Mouse (Mus musculus) midbrain, embryonic 14.5 days (tissue): ENCODE results near the gene C1qtnf12. TPM values are rescaled to one million over a fixed set of nuclear protein-coding genes. Genes with fewer than 3 reads are reported as not detected.

Source experiments
- ATAC-seq: fragments of 200-750 bp; cut with Nextera tagmentation; 2 replicates; pipeline ENCODE4 v1.8.0; 2017; ENCODE audit warnings: moderate number of reproducible peaks, moderate library complexity; ENCODE audit not compliant: low FRiP score, low TSS enrichment
- DNase-seq: peaks from one replicate; pipeline ENCODE4 v3.0.0-alpha.2; 2015
- H3K27ac ChIP-seq: fragments of 300-500 bp; sonication (generic); replicated peaks from 2 replicates; pipeline ENCODE4 v1.5.1; 2014; ENCODE audit warnings: mild to moderate bottlenecking, low read depth, low read length, moderate library complexity
- H3K27me3 ChIP-seq: fragments of 300-500 bp; sonication (generic); 2 replicates; pipeline ENCODE4 v1.6.1; 2014; ENCODE audit warnings: low read length, control low read depth, mixed read lengths; ENCODE audit not compliant: control insufficient read depth, insufficient read depth
- H3K36me3 ChIP-seq: fragments of 300-500 bp; sonication (generic); 2 replicates; pipeline ENCODE4 v1.6.1; 2014; ENCODE audit warnings: low read length, control low read depth; ENCODE audit not compliant: control insufficient read depth, insufficient read depth
- H3K4me1 ChIP-seq: fragments of 300-500 bp; sonication (generic); 2 replicates; pipeline ENCODE4 v1.6.1; 2014; ENCODE audit warnings: mild to moderate bottlenecking, antibody characterized with exemption, low read length, control low read depth; ENCODE audit not compliant: control insufficient read depth, insufficient read depth
- H3K4me2 ChIP-seq: fragments of 300-500 bp; sonication (generic); 2 replicates; pipeline ENCODE4 v1.6.1; 2014; ENCODE audit warnings: mild to moderate bottlenecking, low read length, moderate library complexity
- H3K4me3 ChIP-seq: fragments of 300-500 bp; sonication (generic); replicated peaks from 2 replicates; pipeline ENCODE4 v1.5.1; 2014; ENCODE audit warnings: low read depth, low read length
- H3K9ac ChIP-seq: fragments of 300-500 bp; sonication (generic); replicated peaks from 2 replicates; pipeline ENCODE4 v1.6.1; 2014; ENCODE audit warnings: mild to moderate bottlenecking, low read length, moderate library complexity
- H3K9me3 ChIP-seq: fragments of 300-500 bp; sonication (generic); 2 replicates; pipeline ENCODE4 v1.6.1; 2016; ENCODE audit warnings: low read length, control low read depth, mixed read lengths; ENCODE audit not compliant: control insufficient read depth
- WGBS: fragments of 180-500 bp; shearing (Covaris S2); extraction: QIAGEN DNeasy Blood & Tissue Kit; methylation state at CpG from one replicate; pipeline ENCODE4 v1.1.7; 2014; 5-methylcytosine and 5-hydroxymethylcytosine counted together
- polyA plus RNA-seq: library from polyadenylated mRNA; unstranded; fragments of >200 nt; fragmentation: Nextera tagmentation; extraction: Ambion mirVana; gene quantifications from 2 replicates; pipeline ENCODE4 v1.2.1, GENCODE M21; 2014

Gene C1qtnf12
- polyA plus RNA-seq, 1 experiment from 2014 or later = 8.3 TPM

GRCm38 (mm10) chr4:155991211-155991907 lies 29.2 kb downstream of the C1qtnf12 start:
- 87% methylated on average over 22 of the region's 22 CpGs for WGBS
- ATAC-seq = no peak

DNA sequence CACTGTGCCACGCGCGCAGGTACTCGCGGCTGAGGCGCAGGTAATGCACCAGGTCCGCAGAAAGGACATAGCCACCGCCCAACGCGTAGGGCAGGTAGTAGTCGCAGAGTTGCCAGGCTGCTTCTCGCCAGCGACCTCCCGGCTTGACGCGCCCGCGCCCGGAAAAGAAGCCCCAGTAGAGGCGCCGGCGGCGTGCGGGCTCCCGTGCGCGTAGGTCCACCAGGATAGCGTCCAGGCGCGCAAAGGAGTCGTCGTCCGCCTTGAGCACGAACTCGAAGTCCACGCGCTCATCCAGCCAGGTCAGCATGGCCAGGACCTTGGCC lies 29.8 kb downstream of the C1qtnf12 start:
- Histone ChIP-seq H3K27ac (peak overlapping the region; percentile 94), H3K36me3 (peaks cover 11% of the 10 kb centered on the region), H3K4me1 (peaks cover 24% of the 10 kb centered on the region), H3K27me3 (no peaks in the 10 kb centered on the region), H3K4me3 (peak overlapping the region; percentile 80), H3K9ac (peak overlapping the region; percentile 68), H3K9me3 (no peaks in the 10 kb centered on the region), H3K4me2 (peak overlapping the region; percentile 97)
- DNase-seq (no peak), ATAC-seq (peak; percentile 25; the same call in 1 of the 2 replicates)
- WGBS = 31% methylated on average over 37 of the region's 37 CpGs

More at GRCm38 (mm10) chr4:155991211-155991907, 29.2 kb downstream of the C1qtnf12 start:
- peak overlapping the region; percentile 80 for H3K4me3 ChIP-seq
- peak overlapping the region; percentile 94 for H3K27ac ChIP-seq
- H3K9ac ChIP-seq = peak overlapping the region; percentile 68
- peaks cover 6% of the 10 kb centered on the region for H3K36me3 ChIP-seq
- peaks cover 24% of the 10 kb centered on the region for H3K4me1 ChIP-seq
- H3K4me2 ChIP-seq = peak overlapping the region; percentile 97
- H3K27me3 ChIP-seq = no peaks in the 10 kb centered on the region
- DNase-seq = no peak
- H3K9me3 ChIP-seq = no peaks in the 10 kb centered on the region

DNA sequence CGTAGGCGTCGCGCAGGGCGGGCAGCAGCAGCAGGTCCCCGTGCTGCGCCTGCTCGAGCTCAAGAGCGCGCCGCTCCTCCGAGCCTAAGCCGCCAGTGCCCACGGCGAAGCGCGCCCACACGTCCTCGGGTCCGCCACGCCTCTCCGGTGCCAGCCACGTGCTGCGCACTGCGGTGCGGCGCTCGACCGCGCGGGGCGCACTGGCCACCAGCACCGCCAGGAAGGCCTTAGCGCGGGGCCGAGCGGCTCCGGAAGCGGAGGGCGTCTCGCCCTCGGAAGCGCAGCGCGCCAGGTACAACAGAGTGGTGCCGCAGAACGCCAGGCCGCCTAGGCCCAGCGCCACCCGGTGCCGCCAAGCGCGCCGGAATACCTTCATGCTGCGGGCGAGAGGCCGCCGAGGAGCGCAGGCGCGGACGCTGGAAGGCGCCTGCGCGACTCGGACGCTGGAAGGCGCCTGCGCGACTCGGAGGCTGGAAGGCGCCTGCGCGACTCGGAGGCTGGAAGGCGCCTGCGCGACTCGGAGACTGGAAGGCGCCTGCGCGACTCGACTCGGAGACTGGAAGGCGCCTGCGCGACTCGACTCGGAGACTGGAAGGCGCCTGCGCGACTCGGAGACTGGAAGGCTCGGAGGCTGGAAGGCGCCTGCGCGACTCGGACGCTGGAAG lies 30.3 kb downstream of the C1qtnf12 start, which contains the start of the genes B3galt6 and Sdf4:
Gene B3galt6, minus strand, starts transcription at position 409 of the 665 bp plus-strand sequence.
Gene Sdf4, plus strand, starts transcription at position 632 of the 665 bp plus-strand sequence.
- H3K9me3 ChIP-seq = no peaks in the 10 kb centered on the region
- peak within 1 kb of the TSS; percentile 76 for H3K9ac ChIP-seq
- WGBS = under 1% methylated on average over 98 of the region's 99 CpGs
- peaks cover 16% of the 10 kb centered on the region for H3K36me3 ChIP-seq
- H3K4me1 ChIP-seq = peaks cover 24% of the 10 kb centered on the region
- ATAC-seq (peak; percentile 88), DNase-seq (peak; percentile 95)
- peak within 1 kb of the TSS; percentile 80 for H3K4me3 ChIP-seq
- peak within 1 kb of the TSS; percentile 97 for H3K4me2 ChIP-seq
- no peaks in the 10 kb centered on the region for H3K27me3 ChIP-seq
- H3K27ac ChIP-seq = peak within 1 kb of the TSS; percentile 94

DNA sequence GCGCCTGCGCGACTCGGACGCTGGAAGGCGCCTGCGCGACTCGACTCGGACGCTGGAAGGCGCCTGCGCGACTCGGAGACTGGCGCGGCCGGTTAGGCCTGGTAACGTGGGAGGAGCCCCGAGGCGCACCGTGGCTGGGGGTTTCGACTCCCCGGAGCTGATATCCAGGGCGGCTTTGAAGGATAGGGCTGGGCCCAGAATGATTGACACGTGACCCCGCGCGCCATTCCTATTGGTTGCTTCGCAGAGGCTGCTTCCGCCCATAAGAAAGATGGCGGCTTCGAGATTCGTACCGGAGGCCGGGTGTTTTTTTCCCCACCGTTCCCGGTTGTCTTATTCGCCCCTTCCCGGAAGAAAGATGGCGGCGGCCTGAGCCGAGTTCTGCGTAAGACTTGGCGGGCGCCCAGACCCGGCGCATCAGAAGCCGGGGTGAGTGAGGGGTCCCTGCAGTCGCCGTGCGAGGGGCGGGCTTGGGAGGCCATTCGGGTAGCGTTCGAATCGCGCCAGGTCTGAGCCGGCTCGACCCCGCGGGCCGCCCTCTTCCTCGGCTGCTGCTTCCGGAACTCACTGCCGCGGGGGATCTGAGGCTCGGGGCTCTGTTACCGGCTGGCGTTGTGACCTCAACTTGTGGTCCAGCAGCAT lies 30.9 kb downstream of the C1qtnf12 start:
- H3K4me2 ChIP-seq = peak overlapping the region; percentile 64
- no peaks in the 10 kb centered on the region for H3K27me3 ChIP-seq
- H3K27ac ChIP-seq = peak overlapping the region; percentile 94
- WGBS = under 1% methylated on average over 70 of the region's 70 CpGs
- peak; percentile 86 for ATAC-seq
- peaks cover 23% of the 10 kb centered on the region for H3K36me3 ChIP-seq
- peak; percentile 98 for DNase-seq
- H3K9me3 ChIP-seq = no peaks in the 10 kb centered on the region
- H3K4me3 ChIP-seq = peak overlapping the region; percentile 80
- peak overlapping the region; percentile 76 for H3K9ac ChIP-seq
- peaks cover 24% of the 10 kb centered on the region for H3K4me1 ChIP-seq

DNA sequence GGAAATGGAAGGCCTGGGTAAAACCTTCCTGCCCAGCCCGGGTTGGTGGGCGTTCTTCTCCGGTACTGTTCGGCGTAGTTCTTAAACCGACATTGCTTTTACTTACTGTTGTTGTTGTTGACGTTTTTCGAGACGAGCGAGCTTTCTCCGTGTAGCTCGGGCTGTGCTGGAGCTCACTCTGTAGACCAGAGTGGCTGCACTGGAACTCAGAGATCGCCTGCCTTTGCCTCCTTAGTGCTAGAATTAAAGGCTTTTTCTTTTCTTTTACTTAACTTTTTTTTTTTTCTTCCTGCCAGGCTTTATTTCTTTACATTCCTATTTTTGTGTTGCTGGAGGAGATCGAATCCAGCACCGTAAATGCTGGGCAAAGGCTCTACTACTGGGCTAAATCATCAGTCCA lies 31.5 kb downstream of the C1qtnf12 start:
- DNase-seq (no peak), ATAC-seq (no peak)
- 6% methylated on average over 15 of the region's 15 CpGs for WGBS
- no peaks in the 10 kb centered on the region for H3K9me3 ChIP-seq
- H3K36me3 ChIP-seq = peaks cover 29% of the 10 kb centered on the region
- peak overlapping the region; percentile 64 for H3K4me2 ChIP-seq
- peak overlapping the region; percentile 80 for H3K4me3 ChIP-seq
- H3K4me1 ChIP-seq = peaks cover 24% of the 10 kb centered on the region
- peak overlapping the region; percentile 76 for H3K9ac ChIP-seq
- H3K27me3 ChIP-seq = no peaks in the 10 kb centered on the region
- H3K27ac ChIP-seq = peak overlapping the region; percentile 94

- H3K9me3 ChIP-seq = no peaks in the 10 kb centered on the region
- H3K27ac ChIP-seq = no peak overlapping the region
- ATAC-seq (no peak), DNase-seq (no peak)
- no peak overlapping the region for H3K9ac ChIP-seq
- 96% methylated on average over 3 of the region's 3 CpGs for WGBS
- peaks cover 89% of the 10 kb centered on the region for H3K36me3 ChIP-seq
- no peak overlapping the region for H3K4me2 ChIP-seq
- no peaks in the 10 kb centered on the region for H3K27me3 ChIP-seq
- H3K4me3 ChIP-seq = no peak overlapping the region
- H3K4me1 ChIP-seq = no peaks in the 10 kb centered on the region
Observed at GRCm38 (mm10) chr4:156004109-156004508, 42.0 kb downstream of the C1qtnf12 start.

GRCm38 (mm10) chr4:156008369-156008768 lies 46.3 kb downstream of the C1qtnf12 start:
- no peaks in the 10 kb centered on the region for H3K27me3 ChIP-seq
- ATAC-seq (no peak), DNase-seq (no peak)
- H3K36me3 ChIP-seq = peaks cover 89% of the 10 kb centered on the region
- H3K27ac ChIP-seq = no peak overlapping the region
- H3K4me2 ChIP-seq = no peak overlapping the region
- no peak overlapping the region for H3K9ac ChIP-seq
- no peaks in the 10 kb centered on the region for H3K9me3 ChIP-seq
- 93% methylated on average over 4 of the region's 4 CpGs for WGBS
- H3K4me3 ChIP-seq = no peak overlapping the region
- no peaks in the 10 kb centered on the region for H3K4me1 ChIP-seq

- 89% methylated on average over 8 of the region's 8 CpGs for WGBS
- Histone ChIP-seq H3K4me1 (no peaks in the 10 kb centered on the region), H3K4me3 (no peak within 1 kb of the TSS), H3K27me3 (no peaks in the 10 kb centered on the region), H3K27ac (no peak within 1 kb of the TSS), H3K9me3 (no peaks in the 10 kb centered on the region), H3K36me3 (peaks cover 67% of the 10 kb centered on the region), H3K4me2 (no peak within 1 kb of the TSS), H3K9ac (no peak within 1 kb of the TSS)
- DNase-seq = no peak
- no peak for ATAC-seq
Observed at GRCm38 (mm10) chr4:156013637-156014036, 51.5 kb downstream of the C1qtnf12 start, which contains the start of gene Tnfrsf4. Tnfrsf4 (plus strand) TSS chr4:156013843.
